Mouse (Mus musculus): ENCODE results near the gene Mthfd1. TPM values are rescaled to one million over a fixed set of nuclear protein-coding genes. Genes with fewer than 3 reads are reported as not detected.

Gene Mthfd1
- polyA plus RNA-seq, 1 experiment = 80.9 TPM

- Histone ChIP-seq H3K4me3 (ENCODE audit: insufficient read depth, poor library complexity, severe bottlenecking) (no peak overlapping the region), H3K27me3 (ENCODE audit: control insufficient read depth, insufficient read depth, insufficient read length) (no peaks in the 10 kb centered on the region), H3ac (ENCODE audit: control insufficient read depth, insufficient read length, low read depth) (no peak overlapping the region), H3K36me3 (ENCODE audit: control insufficient read depth, insufficient read depth) (peaks cover 32% of the 10 kb centered on the region), H3K79me2 (ENCODE audit: control insufficient read depth, insufficient read depth) (peaks cover 100% of the 10 kb centered on the region), H3K79me3 (ENCODE audit: low read depth) (peaks cover 90% of the 10 kb centered on the region)
- TF ChIP-seq CTCF (IDR thresholded peaks at IDR 0.05; ENCODE audit: control insufficient read depth, insufficient read depth, insufficient read length) (no peak), CEBPB (IDR thresholded peaks at IDR 0.05; ENCODE audit: low read depth) (no peak), MYOG (IDR thresholded peaks at IDR 0.05; ENCODE audit: control insufficient read depth, extremely low read depth, insufficient read length) (no peak), MYOD1 (IDR thresholded peaks at IDR 0.05; ENCODE audit: control insufficient read depth, insufficient read length, low read depth) (no peak)
These were observed 7.8 kb downstream of the Mthfd1 start for GRCm38 (mm10) chr12:76262918-76263317.

- Histone ChIP-seq H3K27me3 (ENCODE audit: control insufficient read depth, insufficient read depth, insufficient read length) (no peaks in the 10 kb centered on the region), H3K79me3 (ENCODE audit: low read depth) (peaks cover 86% of the 10 kb centered on the region), H3K36me3 (ENCODE audit: control insufficient read depth, insufficient read depth) (peaks cover 27% of the 10 kb centered on the region), H3K79me2 (ENCODE audit: control insufficient read depth, insufficient read depth) (peaks cover 100% of the 10 kb centered on the region), H3K4me3 (ENCODE audit: insufficient read depth, poor library complexity, severe bottlenecking) (no peak overlapping the region), H3ac (ENCODE audit: control insufficient read depth, insufficient read length, low read depth) (no peak overlapping the region)
- no peak for TF ChIP-seq USF1 (IDR thresholded peaks at IDR 0.05; ENCODE audit: low read depth)
- no peak for TF ChIP-seq CTCF (IDR thresholded peaks at IDR 0.05; ENCODE audit: control insufficient read depth, insufficient read depth, insufficient read length)
- no peak for TF ChIP-seq MYOG (IDR thresholded peaks at IDR 0.05; ENCODE audit: control insufficient read depth, extremely low read depth, insufficient read length)
- TF ChIP-seq MAX (IDR thresholded peaks at IDR 0.05) = no peak
- TF ChIP-seq FOSL1 (IDR thresholded peaks at IDR 0.05; ENCODE audit: insufficient read depth, low read length, poor library complexity, severe bottlenecking) = no peak
- no peak for TF ChIP-seq CEBPB (IDR thresholded peaks at IDR 0.05; ENCODE audit: low read depth)
- TF ChIP-seq MYOD1 (IDR thresholded peaks at IDR 0.05; ENCODE audit: control insufficient read depth, insufficient read length, low read depth) = no peak
These were observed 8.8 kb downstream of the Mthfd1 start for GRCm38 (mm10) chr12:76263876-76264275.

GRCm38 (mm10) chr12:76264325-76264965 lies 9.3 kb downstream of the Mthfd1 start:
- Histone ChIP-seq H3K36me3 (ENCODE audit: control insufficient read depth, insufficient read depth) (peaks cover 28% of the 10 kb centered on the region), H3ac (ENCODE audit: control insufficient read depth, insufficient read length, low read depth) (no peak overlapping the region), H3K79me3 (ENCODE audit: low read depth) (peaks cover 83% of the 10 kb centered on the region), H3K4me3 (ENCODE audit: insufficient read depth, poor library complexity, severe bottlenecking) (no peak overlapping the region), H3K79me2 (ENCODE audit: control insufficient read depth, insufficient read depth) (peaks cover 100% of the 10 kb centered on the region), H3K27me3 (ENCODE audit: control insufficient read depth, insufficient read depth, insufficient read length) (no peaks in the 10 kb centered on the region)
- no peak for TF ChIP-seq CTCF (IDR thresholded peaks at IDR 0.05; ENCODE audit: control insufficient read depth, insufficient read depth, insufficient read length)
- TF ChIP-seq CEBPB (IDR thresholded peaks at IDR 0.05; ENCODE audit: low read depth) = no peak
- no peak for TF ChIP-seq FOSL1 (IDR thresholded peaks at IDR 0.05; ENCODE audit: insufficient read depth, low read length, poor library complexity, severe bottlenecking)
- no peak for TF ChIP-seq USF1 (IDR thresholded peaks at IDR 0.05; ENCODE audit: low read depth)
- no peak for TF ChIP-seq MYOG (IDR thresholded peaks at IDR 0.05; ENCODE audit: control insufficient read depth, extremely low read depth, insufficient read length)
- TF ChIP-seq MAX (IDR thresholded peaks at IDR 0.05) = no peak
- no peak for TF ChIP-seq MYOD1 (IDR thresholded peaks at IDR 0.05; ENCODE audit: control insufficient read depth, insufficient read length, low read depth)

- H3ac ChIP-seq (ENCODE audit: control insufficient read depth, insufficient read length, low read depth) = no peak overlapping the region
- no peak for TF ChIP-seq MAX (IDR thresholded peaks at IDR 0.05)
- TF ChIP-seq USF1 (IDR thresholded peaks at IDR 0.05; ENCODE audit: low read depth) = no peak
- TF ChIP-seq CTCF (IDR thresholded peaks at IDR 0.05; ENCODE audit: control insufficient read depth, insufficient read depth, insufficient read length) = no peak
- no peak for TF ChIP-seq FOSL1 (IDR thresholded peaks at IDR 0.05; ENCODE audit: insufficient read depth, low read length, poor library complexity, severe bottlenecking)
- no peak for TF ChIP-seq CEBPB (IDR thresholded peaks at IDR 0.05; ENCODE audit: low read depth)
- TF ChIP-seq MYOG (IDR thresholded peaks at IDR 0.05; ENCODE audit: control insufficient read depth, extremely low read depth, insufficient read length) = no peak
- no peak for TF ChIP-seq MYOD1 (IDR thresholded peaks at IDR 0.05; ENCODE audit: control insufficient read depth, insufficient read length, low read depth)
- no peak overlapping the region for H3K4me3 ChIP-seq (ENCODE audit: insufficient read depth, poor library complexity, severe bottlenecking)
- H3K79me2 ChIP-seq (ENCODE audit: control insufficient read depth, insufficient read depth) = peaks cover 97% of the 10 kb centered on the region
- no peaks in the 10 kb centered on the region for H3K27me3 ChIP-seq (ENCODE audit: control insufficient read depth, insufficient read depth, insufficient read length)
- H3K36me3 ChIP-seq (ENCODE audit: control insufficient read depth, insufficient read depth) = peaks cover 31% of the 10 kb centered on the region
- peaks cover 79% of the 10 kb centered on the region for H3K79me3 ChIP-seq (ENCODE audit: low read depth)
These were observed 9.9 kb downstream of the Mthfd1 start for GRCm38 (mm10) chr12:76265001-76265400.

- TF ChIP-seq FOSL1 (IDR thresholded peaks at IDR 0.05; ENCODE audit: insufficient read depth, low read length, poor library complexity, severe bottlenecking) (no peak), MYOG (IDR thresholded peaks at IDR 0.05; ENCODE audit: control insufficient read depth, extremely low read depth, insufficient read length) (no peak), USF1 (IDR thresholded peaks at IDR 0.05; ENCODE audit: low read depth) (no peak), CTCF (IDR thresholded peaks at IDR 0.05; ENCODE audit: control insufficient read depth, insufficient read depth, insufficient read length) (no peak), MYOD1 (IDR thresholded peaks at IDR 0.05; ENCODE audit: control insufficient read depth, insufficient read length, low read depth) (no peak), CEBPB (IDR thresholded peaks at IDR 0.05; ENCODE audit: low read depth) (no peak), MAX (IDR thresholded peaks at IDR 0.05) (no peak)
- H3K79me3 ChIP-seq (ENCODE audit: low read depth) = peaks cover 64% of the 10 kb centered on the region
- H3K27me3 ChIP-seq (ENCODE audit: control insufficient read depth, insufficient read depth, insufficient read length) = no peaks in the 10 kb centered on the region
- peaks cover 44% of the 10 kb centered on the region for H3K36me3 ChIP-seq (ENCODE audit: control insufficient read depth, insufficient read depth)
- H3K79me2 ChIP-seq (ENCODE audit: control insufficient read depth, insufficient read depth) = peaks cover 78% of the 10 kb centered on the region
- H3K4me3 ChIP-seq (ENCODE audit: insufficient read depth, poor library complexity, severe bottlenecking) = no peak overlapping the region
- H3ac ChIP-seq (ENCODE audit: control insufficient read depth, insufficient read length, low read depth) = no peak overlapping the region
These were observed 11.8 kb downstream of the Mthfd1 start for GRCm38 (mm10) chr12:76266875-76267274.
